ENCODE assay signal across 1 mouse cellular context in genomic region chr2:158570421-158571081, GRCm38 (mm10).
TF ChIP-seq lines count a peak whose summit lies in the region.

No protein-coding gene starts in this region.

TF ChIP-seq in MEL, 35 proteins besides CTCF, POLR2A, EP300 and RAD21 (continued from another document):
- no peak for TF ChIP-seq ELF1 (IDR thresholded peaks at IDR 0.05; ENCODE audit: low read depth, low read length)
